Mouse (Mus musculus): ENCODE measurements around the gene Hapln2.

The Hapln2 gene

GRCm38 (mm10) chr3:88005822-88006786 lies 21.3 kb downstream of the Hapln2 start:
- DNase-seq (ENCODE audit: inconsistent age in 2 of 2, low spot score in 1 of 2) = no peak

GRCm38 (mm10) chr3:88002291-88002976 lies 24.9 kb downstream of the Hapln2 start:
- DNase-seq (ENCODE audit: inconsistent age in 2 of 2, low spot score in 1 of 2) = peak; percentile 56 to 75

- DNase-seq (ENCODE audit: inconsistent age in 2 of 2, low spot score in 1 of 2) = peak; percentile 78 to 92
Observed at GRCm38 (mm10) chr3:88000816-88001595, 26.4 kb downstream of the Hapln2 start.

GRCm38 (mm10) chr3:88000181-88000580 lies 27.2 kb downstream of the Hapln2 start, which contains the start of gene Bcan:
Gene Bcan (minus strand): TSS chr3:88000230.
- peak; percentile 77 to 91 for DNase-seq (ENCODE audit: inconsistent age in 2 of 2, low spot score in 1 of 2)

- peak in 1 of 2 experiments; percentile 76 for DNase-seq (ENCODE audit: inconsistent age in 2 of 2, low spot score in 1 of 2)
Observed at GRCm38 (mm10) chr3:87999243-87999895, 28.0 kb downstream of the Hapln2 start.

GRCm38 (mm10) chr3:87998747-87999146 lies 28.6 kb downstream of the Hapln2 start:
- no peak for DNase-seq (ENCODE audit: inconsistent age in 2 of 2, low spot score in 1 of 2)

GRCm38 (mm10) chr3:87996971-87997614 lies 30.3 kb downstream of the Hapln2 start:
- DNase-seq (ENCODE audit: inconsistent age in 2 of 2, low spot score in 1 of 2) = peak; percentile 44 to 65

- no peak for DNase-seq (ENCODE audit: inconsistent age in 2 of 2, low spot score in 1 of 2)
Observed at GRCm38 (mm10) chr3:87996401-87996800, 31.0 kb downstream of the Hapln2 start.

GRCm38 (mm10) chr3:87995331-87995730 lies 32.1 kb downstream of the Hapln2 start:
- DNase-seq (ENCODE audit: inconsistent age in 2 of 2, low spot score in 1 of 2) = no peak

- no peak for DNase-seq (ENCODE audit: inconsistent age in 2 of 2, low spot score in 1 of 2)
Observed at GRCm38 (mm10) chr3:87993436-87993835, 33.9 kb downstream of the Hapln2 start.

GRCm38 (mm10) chr3:87989935-87990334 lies 37.4 kb downstream of the Hapln2 start:
- DNase-seq (ENCODE audit: inconsistent age in 2 of 2, low spot score in 1 of 2) = no peak

- DNase-seq (ENCODE audit: inconsistent age in 2 of 2, low spot score in 1 of 2) = no peak
Observed at GRCm38 (mm10) chr3:87988068-87988467, 39.3 kb downstream of the Hapln2 start.

- DNase-seq (ENCODE audit: inconsistent age in 2 of 2, low spot score in 1 of 2) = no peak
Observed at GRCm38 (mm10) chr3:87987633-87988032, 39.8 kb downstream of the Hapln2 start.

GRCm38 (mm10) chr3:87986868-87987267 lies 40.5 kb downstream of the Hapln2 start:
- peak; percentile 95 to 98 for DNase-seq (ENCODE audit: inconsistent age in 2 of 2, low spot score in 1 of 2)

- peak; percentile 41 to 58 for DNase-seq (ENCODE audit: inconsistent age in 2 of 2, low spot score in 1 of 2)
Observed at GRCm38 (mm10) chr3:87985505-87986320, 41.7 kb downstream of the Hapln2 start.

GRCm38 (mm10) chr3:87984094-87984493 lies 43.3 kb downstream of the Hapln2 start:
- no peak for DNase-seq (ENCODE audit: inconsistent age in 2 of 2, low spot score in 1 of 2)

- DNase-seq (ENCODE audit: inconsistent age in 2 of 2, low spot score in 1 of 2) = no peak
Observed at GRCm38 (mm10) chr3:87983627-87984026, 43.8 kb downstream of the Hapln2 start.

GRCm38 (mm10) chr3:87982836-87983601 lies 44.4 kb downstream of the Hapln2 start:
- DNase-seq (ENCODE audit: inconsistent age in 2 of 2, low spot score in 1 of 2) = peak; percentile 66 to 75
